Mouse (Mus musculus): Measurements from ENCODE around the gene Emc1. TPM values are rescaled to one million over a fixed set of nuclear protein-coding genes. Genes with fewer than 3 reads are reported as not detected.
"Not testable (repeated sequence)": the region's sequence is repeated elsewhere in the genome, so short reads cannot be mapped to it uniquely, and the experiment has no call there.

Gene Emc1
- polyA plus RNA-seq, 1 experiment from 2014 or later: 18.0 TPM

GRCm38 (mm10) chr4:139379719-139380118 lies 27.3 kb downstream of the Emc1 start:
- Histone ChIP-seq H3K36me3 (ENCODE audit: control insufficient read depth, insufficient read depth, low read length) (0 out of 2 replicates have a peak, but pooled peaks cover 4% of the 10 kb centered on the region), H3K27me3 (replicated peaks; ENCODE audit: control insufficient read depth, insufficient read depth, low read length) (no peaks in the 10 kb centered on the region), H3K9ac (ENCODE audit: low read depth, low read length) (peak overlapping the region; percentile 80), H3K9me3 (ENCODE audit: control insufficient read depth, low read length) (no peaks in the 10 kb centered on the region), H3K27ac (ENCODE audit: low read length) (peak overlapping the region; percentile 77; the same call in 1 of the 2 replicates), H3K4me3 (ENCODE audit: low read length) (peak overlapping the region; percentile 91), H3K4me2 (ENCODE audit: low read depth, low read length) (peak overlapping the region; percentile 55), H3K4me1 (ENCODE audit: control insufficient read depth, insufficient read depth, low read length) (peaks cover 16% of the 10 kb centered on the region)
- WGBS: 9% methylated on average over 8 of the region's 8 CpGs
- no peak for ATAC-seq

- ATAC-seq: peak; percentile 98
- Histone ChIP-seq H3K36me3 (ENCODE audit: control insufficient read depth, insufficient read depth, low read length) (0 out of 2 replicates have a peak, but pooled peaks cover 3% of the 10 kb centered on the region), H3K27me3 (replicated peaks; ENCODE audit: control insufficient read depth, insufficient read depth, low read length) (no peaks in the 10 kb centered on the region), H3K27ac (ENCODE audit: low read length) (peak overlapping the region; percentile 77), H3K9me3 (ENCODE audit: control insufficient read depth, low read length) (no peaks in the 10 kb centered on the region), H3K4me3 (ENCODE audit: low read length) (peak overlapping the region; percentile 91), H3K4me2 (ENCODE audit: low read depth, low read length) (peak overlapping the region; percentile 55), H3K4me1 (ENCODE audit: control insufficient read depth, insufficient read depth, low read length) (peaks cover 18% of the 10 kb centered on the region), H3K9ac (ENCODE audit: low read depth, low read length) (peak overlapping the region; percentile 87)
- under 1% methylated on average over 53 of the region's 54 CpGs for WGBS
Observed at GRCm38 (mm10) chr4:139380207-139380748, 27.9 kb downstream of the Emc1 start.

GRCm38 (mm10) chr4:139380775-139381451 lies 28.5 kb downstream of the Emc1 start:
- Histone ChIP-seq H3K36me3 (ENCODE audit: control insufficient read depth, insufficient read depth, low read length) (no peaks in the 10 kb centered on the region), H3K9me3 (ENCODE audit: control insufficient read depth, low read length) (no peaks in the 10 kb centered on the region), H3K9ac (ENCODE audit: low read depth, low read length) (peak overlapping the region; percentile 87), H3K4me3 (ENCODE audit: low read length) (peak overlapping the region; percentile 91), H3K27ac (ENCODE audit: low read length) (peak overlapping the region; percentile 68), H3K27me3 (replicated peaks; ENCODE audit: control insufficient read depth, insufficient read depth, low read length) (no peaks in the 10 kb centered on the region), H3K4me1 (ENCODE audit: control insufficient read depth, insufficient read depth, low read length) (peaks cover 21% of the 10 kb centered on the region), H3K4me2 (ENCODE audit: low read depth, low read length) (peak overlapping the region; percentile 87)
- 2% methylated on average over 41 of the region's 44 CpGs for WGBS
- ATAC-seq: peak; percentile 76

- no peak for ATAC-seq
- Histone ChIP-seq H3K27me3 (replicated peaks; ENCODE audit: control insufficient read depth, insufficient read depth, low read length) (no peaks in the 10 kb centered on the region), H3K9me3 (ENCODE audit: control insufficient read depth, low read length) (no peaks in the 10 kb centered on the region), H3K4me3 (ENCODE audit: low read length) (peak overlapping the region; percentile 91), H3K27ac (ENCODE audit: low read length) (no peak overlapping the region), H3K9ac (ENCODE audit: low read depth, low read length) (peak overlapping the region; percentile 87), H3K36me3 (ENCODE audit: control insufficient read depth, insufficient read depth, low read length) (no peaks in the 10 kb centered on the region), H3K4me2 (ENCODE audit: low read depth, low read length) (peak overlapping the region; percentile 87), H3K4me1 (ENCODE audit: control insufficient read depth, insufficient read depth, low read length) (peaks cover 26% of the 10 kb centered on the region)
- WGBS: 41% methylated on average over 4 of the region's 4 CpGs
Observed at GRCm38 (mm10) chr4:139381452-139381845, 29.1 kb downstream of the Emc1 start.

- no peak for ATAC-seq
Observed at GRCm38 (mm10) chr4:139382231-139382630, 29.8 kb downstream of the Emc1 start.

GRCm38 (mm10) chr4:139385841-139386240 lies 33.5 kb downstream of the Emc1 start:
- H3K36me3 ChIP-seq (ENCODE audit: control insufficient read depth, insufficient read depth, low read length); ATAC-seq; H3K4me3 ChIP-seq (ENCODE audit: low read length); H3K27ac ChIP-seq (ENCODE audit: low read length); H3K4me2 ChIP-seq (ENCODE audit: low read depth, low read length); H3K27me3 ChIP-seq (replicated peaks; ENCODE audit: control insufficient read depth, insufficient read depth, low read length); H3K9ac ChIP-seq (ENCODE audit: low read depth, low read length); H3K9me3 ChIP-seq (ENCODE audit: control insufficient read depth, low read length): not testable (repeated sequence)
- 85% methylated on average over 5 of the region's 5 CpGs for WGBS
- peaks cover 37% of the 10 kb centered on the region for H3K4me1 ChIP-seq (ENCODE audit: control insufficient read depth, insufficient read depth, low read length)

More at GRCm38 (mm10) chr4:139382231-139382630, 29.8 kb downstream of the Emc1 start:
- Histone ChIP-seq H3K9me3 (ENCODE audit: control insufficient read depth, low read length) (no peaks in the 10 kb centered on the region), H3K27ac (ENCODE audit: low read length) (no peak overlapping the region), H3K4me3 (ENCODE audit: low read length) (no peak overlapping the region), H3K9ac (ENCODE audit: low read depth, low read length) (no peak overlapping the region), H3K27me3 (replicated peaks; ENCODE audit: control insufficient read depth, insufficient read depth, low read length) (no peaks in the 10 kb centered on the region), H3K36me3 (ENCODE audit: control insufficient read depth, insufficient read depth, low read length) (no peaks in the 10 kb centered on the region), H3K4me2 (ENCODE audit: low read depth, low read length) (peak overlapping the region; percentile 22; the same call in 1 of the 2 replicates), H3K4me1 (ENCODE audit: control insufficient read depth, insufficient read depth, low read length) (peaks cover 34% of the 10 kb centered on the region)
- 68% methylated on average over 7 of the region's 7 CpGs for WGBS

GRCm38 (mm10) chr4:139386869-139387319 lies 34.5 kb downstream of the Emc1 start:
- Histone ChIP-seq H3K9ac (ENCODE audit: low read depth, low read length) (0 out of 2 replicates have a peak overlapping the region, but pooled peaks have one; percentile 31), H3K4me3 (ENCODE audit: low read length) (no peak overlapping the region), H3K27ac (ENCODE audit: low read length) (peak overlapping the region; percentile 57), H3K27me3 (replicated peaks; ENCODE audit: control insufficient read depth, insufficient read depth, low read length) (no peaks in the 10 kb centered on the region), H3K4me1 (ENCODE audit: control insufficient read depth, insufficient read depth, low read length) (peaks cover 31% of the 10 kb centered on the region), H3K36me3 (ENCODE audit: control insufficient read depth, insufficient read depth, low read length) (peaks cover 3% of the 10 kb centered on the region; the same call in 1 of the 2 replicates), H3K4me2 (ENCODE audit: low read depth, low read length) (peak overlapping the region; percentile 32; the same call in 1 of the 2 replicates), H3K9me3 (ENCODE audit: control insufficient read depth, low read length) (no peaks in the 10 kb centered on the region)
- WGBS: 17% methylated on average over 6 of the region's 6 CpGs
- ATAC-seq: peak; percentile 80

GRCm38 (mm10) chr4:139389557-139389956 lies 37.2 kb downstream of the Emc1 start:
- H3K9me3 ChIP-seq (ENCODE audit: control insufficient read depth, low read length): no peaks in the 10 kb centered on the region
- H3K4me2 ChIP-seq (ENCODE audit: low read depth, low read length): no peak overlapping the region
- no peaks in the 10 kb centered on the region for H3K27me3 ChIP-seq (replicated peaks; ENCODE audit: control insufficient read depth, insufficient read depth, low read length)
- ATAC-seq: no peak
- H3K27ac ChIP-seq (ENCODE audit: low read length): no peak overlapping the region
- WGBS: 85% methylated on average over 4 of the region's 4 CpGs
- H3K4me3 ChIP-seq (ENCODE audit: low read length): no peak overlapping the region
- H3K36me3 ChIP-seq (ENCODE audit: control insufficient read depth, insufficient read depth, low read length): peaks cover 13% of the 10 kb centered on the region
- peaks cover 24% of the 10 kb centered on the region for H3K4me1 ChIP-seq (ENCODE audit: control insufficient read depth, insufficient read depth, low read length)
- H3K9ac ChIP-seq (ENCODE audit: low read depth, low read length): no peak overlapping the region

GRCm38 (mm10) chr4:139395431-139395830 lies 43.0 kb downstream of the Emc1 start:
- no peak overlapping the region for H3K4me3 ChIP-seq (ENCODE audit: low read length)
- no peak overlapping the region for H3K9ac ChIP-seq (ENCODE audit: low read depth, low read length)
- 35% methylated on average over 2 of the region's 2 CpGs for WGBS
- ATAC-seq: peak; percentile 58; the same call in 1 of the 2 replicates
- 0 out of 2 replicates have a peak, but pooled peaks cover 3% of the 10 kb centered on the region for H3K4me1 ChIP-seq (ENCODE audit: control insufficient read depth, insufficient read depth, low read length)
- no peak overlapping the region for H3K4me2 ChIP-seq (ENCODE audit: low read depth, low read length)
- no peak overlapping the region for H3K27ac ChIP-seq (ENCODE audit: low read length)
- H3K36me3 ChIP-seq (ENCODE audit: control insufficient read depth, insufficient read depth, low read length): peaks cover 34% of the 10 kb centered on the region
- no peaks in the 10 kb centered on the region for H3K27me3 ChIP-seq (replicated peaks; ENCODE audit: control insufficient read depth, insufficient read depth, low read length)
- H3K9me3 ChIP-seq (ENCODE audit: control insufficient read depth, low read length): no peaks in the 10 kb centered on the region
